Mouse (Mus musculus): ENCODE results near the gene Ltb4r2.

DNA sequence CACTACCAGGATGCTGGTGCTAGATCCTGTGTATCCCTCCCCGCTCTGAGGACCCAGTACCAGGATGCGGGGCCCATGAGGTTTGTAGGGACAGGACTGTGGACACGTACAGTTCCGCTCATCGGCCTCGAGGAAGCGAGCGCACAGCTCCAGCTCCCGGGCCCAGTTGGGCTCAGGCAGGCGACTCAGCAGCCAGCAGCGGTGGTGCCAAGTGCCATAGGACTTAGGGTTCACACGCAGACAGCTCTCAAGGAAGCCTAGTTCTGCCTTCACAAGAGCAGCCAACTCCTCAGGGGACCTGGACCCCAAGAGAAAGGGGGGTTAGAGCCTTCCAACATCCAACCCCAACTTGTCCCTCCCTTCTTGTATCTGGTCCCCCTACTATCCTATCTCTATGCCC lies 40.6 kb upstream of the Ltb4r2 start:
- no peak for TF ChIP-seq CTCF (IDR thresholded peaks at IDR 0.05; ENCODE audit: insufficient read depth, low read depth, low read length)
- TF ChIP-seq POLR2A (IDR thresholded peaks at IDR 0.05; ENCODE audit: insufficient read depth, low read depth, low read length), result no peak

Measured in olfactory bulb, adult 2 months (tissue).